Mouse (Mus musculus): ENCODE data around the gene Dnmbp. TPM values are rescaled to one million over a fixed set of nuclear protein-coding genes. Genes with fewer than 3 reads are reported as not detected.

Dnmbp gene
- polyA plus RNA-seq, 1 experiment = 12.7 TPM

GRCm38 (mm10) chr19:43974221-43974620 lies 34.2 kb upstream of the Dnmbp start:
- no peak for DNase-seq
- H3K36me3 ChIP-seq (ENCODE audit: control insufficient read depth, insufficient read depth, low read length) = no peaks in the 10 kb centered on the region
- no peak overlapping the region for H3K27ac ChIP-seq (ENCODE audit: control insufficient read depth, insufficient read depth, low read length)
- TF ChIP-seq CTCF (IDR thresholded peaks at IDR 0.05; ENCODE audit: borderline replicate concordance, control insufficient read depth, extremely low read depth, insufficient read depth, low read length, poor library complexity) (no peak), POLR2A (IDR thresholded peaks at IDR 0.05; ENCODE audit: control insufficient read depth, extremely low read depth, insufficient read depth, low read length, poor library complexity) (no peak)
- H3K27me3 ChIP-seq (ENCODE audit: control insufficient read depth, insufficient read depth, low read length) = no peaks in the 10 kb centered on the region
- H3K4me1 ChIP-seq (replicated peaks; ENCODE audit: control insufficient read depth, insufficient read depth, low read length) = no peaks in the 10 kb centered on the region
- 90% methylated on average over 6 of the region's 6 CpGs for WGBS
- H3K4me3 ChIP-seq (ENCODE audit: control insufficient read depth, insufficient read depth, low read length) = no peak overlapping the region

- Histone ChIP-seq H3K27ac (ENCODE audit: control insufficient read depth, insufficient read depth, low read length) (no peak overlapping the region), H3K27me3 (ENCODE audit: control insufficient read depth, insufficient read depth, low read length) (no peaks in the 10 kb centered on the region), H3K4me3 (ENCODE audit: control insufficient read depth, insufficient read depth, low read length) (no peak overlapping the region), H3K4me1 (replicated peaks; ENCODE audit: control insufficient read depth, insufficient read depth, low read length) (no peaks in the 10 kb centered on the region), H3K36me3 (ENCODE audit: control insufficient read depth, insufficient read depth, low read length) (no peaks in the 10 kb centered on the region)
- TF ChIP-seq CTCF (IDR thresholded peaks at IDR 0.05; ENCODE audit: borderline replicate concordance, control insufficient read depth, extremely low read depth, insufficient read depth, low read length, poor library complexity) = no peak
- no peak for DNase-seq
- WGBS = 86% methylated on average over 9 of the region's 9 CpGs
Measured at GRCm38 (mm10) chr19:43973711-43974110, 33.7 kb upstream of the Dnmbp start.

GRCm38 (mm10) chr19:43972129-43972528 lies 32.1 kb upstream of the Dnmbp start:
- Histone ChIP-seq H3K4me1 (replicated peaks; ENCODE audit: control insufficient read depth, insufficient read depth, low read length) (no peaks in the 10 kb centered on the region), H3K4me3 (ENCODE audit: control insufficient read depth, insufficient read depth, low read length) (no peak overlapping the region), H3K27ac (ENCODE audit: control insufficient read depth, insufficient read depth, low read length) (no peak overlapping the region), H3K27me3 (ENCODE audit: control insufficient read depth, insufficient read depth, low read length) (no peaks in the 10 kb centered on the region), H3K36me3 (ENCODE audit: control insufficient read depth, insufficient read depth, low read length) (no peaks in the 10 kb centered on the region)
- WGBS = 98% methylated on average over 8 of the region's 8 CpGs
- DNase-seq = no peak
- no peak for TF ChIP-seq POLR2A (IDR thresholded peaks at IDR 0.05; ENCODE audit: control insufficient read depth, extremely low read depth, insufficient read depth, low read length, poor library complexity)
- TF ChIP-seq CTCF (IDR thresholded peaks at IDR 0.05; ENCODE audit: borderline replicate concordance, control insufficient read depth, extremely low read depth, insufficient read depth, low read length, poor library complexity) = no peak

GRCm38 (mm10) chr19:43968436-43969026 lies 28.5 kb upstream of the Dnmbp start:
- DNase-seq = no peak
- TF ChIP-seq POLR2A (IDR thresholded peaks at IDR 0.05; ENCODE audit: control insufficient read depth, extremely low read depth, insufficient read depth, low read length, poor library complexity) (no peak), CTCF (IDR thresholded peaks at IDR 0.05; ENCODE audit: borderline replicate concordance, control insufficient read depth, extremely low read depth, insufficient read depth, low read length, poor library complexity) (no peak)
- 78% methylated on average over 10 of the region's 11 CpGs for WGBS
- Histone ChIP-seq H3K4me3 (ENCODE audit: control insufficient read depth, insufficient read depth, low read length) (no peak overlapping the region), H3K27me3 (ENCODE audit: control insufficient read depth, insufficient read depth, low read length) (no peaks in the 10 kb centered on the region), H3K36me3 (ENCODE audit: control insufficient read depth, insufficient read depth, low read length) (no peaks in the 10 kb centered on the region), H3K27ac (ENCODE audit: control insufficient read depth, insufficient read depth, low read length) (no peak overlapping the region), H3K4me1 (replicated peaks; ENCODE audit: control insufficient read depth, insufficient read depth, low read length) (peaks cover 4% of the 10 kb centered on the region; the same call in 1 of the 2 replicates)

GRCm38 (mm10) chr19:43966481-43966880 lies 26.5 kb upstream of the Dnmbp start:
- Histone ChIP-seq H3K27me3 (ENCODE audit: control insufficient read depth, insufficient read depth, low read length) (no peaks in the 10 kb centered on the region), H3K4me3 (ENCODE audit: control insufficient read depth, insufficient read depth, low read length) (no peak overlapping the region), H3K27ac (ENCODE audit: control insufficient read depth, insufficient read depth, low read length) (no peak overlapping the region), H3K4me1 (replicated peaks; ENCODE audit: control insufficient read depth, insufficient read depth, low read length) (peaks cover 4% of the 10 kb centered on the region; the same call in 1 of the 2 replicates), H3K36me3 (ENCODE audit: control insufficient read depth, insufficient read depth, low read length) (no peaks in the 10 kb centered on the region)
- DNase-seq = no peak
- no peak for TF ChIP-seq CTCF (IDR thresholded peaks at IDR 0.05; ENCODE audit: borderline replicate concordance, control insufficient read depth, extremely low read depth, insufficient read depth, low read length, poor library complexity)
- WGBS = 86% methylated on average over 2 of the region's 2 CpGs

- no peaks in the 10 kb centered on the region for H3K27me3 ChIP-seq (ENCODE audit: control insufficient read depth, insufficient read depth, low read length)
- H3K36me3 ChIP-seq (ENCODE audit: control insufficient read depth, insufficient read depth, low read length) = no peaks in the 10 kb centered on the region
- peak overlapping the region; percentile 24 for H3K4me3 ChIP-seq (ENCODE audit: control insufficient read depth, insufficient read depth, low read length)
- WGBS = 18% methylated on average over 11 of the region's 11 CpGs
- TF ChIP-seq CTCF (IDR thresholded peaks at IDR 0.05; ENCODE audit: borderline replicate concordance, control insufficient read depth, extremely low read depth, insufficient read depth, low read length, poor library complexity) (no peak), POLR2A (IDR thresholded peaks at IDR 0.05; ENCODE audit: control insufficient read depth, extremely low read depth, insufficient read depth, low read length, poor library complexity) (no peak)
- H3K4me1 ChIP-seq (replicated peaks; ENCODE audit: control insufficient read depth, insufficient read depth, low read length) = peaks cover 4% of the 10 kb centered on the region; the same call in 1 of the 2 replicates
- H3K27ac ChIP-seq (ENCODE audit: control insufficient read depth, insufficient read depth, low read length) = no peak overlapping the region
- DNase-seq = peak; percentile 7
Measured at GRCm38 (mm10) chr19:43965496-43966085, 25.6 kb upstream of the Dnmbp start.

- TF ChIP-seq CTCF (IDR thresholded peaks at IDR 0.05; ENCODE audit: borderline replicate concordance, control insufficient read depth, extremely low read depth, insufficient read depth, low read length, poor library complexity) = no peak
- no peak for TF ChIP-seq POLR2A (IDR thresholded peaks at IDR 0.05; ENCODE audit: control insufficient read depth, extremely low read depth, insufficient read depth, low read length, poor library complexity)
- no peaks in the 10 kb centered on the region for H3K36me3 ChIP-seq (ENCODE audit: control insufficient read depth, insufficient read depth, low read length)
- H3K27me3 ChIP-seq (ENCODE audit: control insufficient read depth, insufficient read depth, low read length) = no peaks in the 10 kb centered on the region
- peaks cover 4% of the 10 kb centered on the region; the same call in 1 of the 2 replicates for H3K4me1 ChIP-seq (replicated peaks; ENCODE audit: control insufficient read depth, insufficient read depth, low read length)
- H3K4me3 ChIP-seq (ENCODE audit: control insufficient read depth, insufficient read depth, low read length) = no peak overlapping the region
- WGBS = 88% methylated on average over 9 of the region's 9 CpGs
- no peak for DNase-seq
- H3K27ac ChIP-seq (ENCODE audit: control insufficient read depth, insufficient read depth, low read length) = no peak overlapping the region
Measured at GRCm38 (mm10) chr19:43962795-43963194, 22.8 kb upstream of the Dnmbp start.

Measured in thymus, adult 2 months (tissue).